Mouse (Mus musculus) kidney, embryonic 14.5 days (tissue): Measurements from ENCODE around the gene Prame. TPM values are rescaled to one million over a fixed set of nuclear protein-coding genes. Genes with fewer than 3 reads are reported as not detected.
"Not testable (repeated sequence)": the region's sequence is repeated elsewhere in the genome, so short reads cannot be mapped to it uniquely, and the experiment has no call there.

Experiments used
- ATAC-seq: fragments of 200-750 bp; cut with Nextera tagmentation; 2 replicates; pipeline ENCODE4 v1.8.0; 2017; ENCODE audit warnings: moderate number of reproducible peaks, mild to moderate bottlenecking, moderate TSS enrichment, moderate library complexity; ENCODE audit not compliant: low FRiP score, low TSS enrichment
- H3K27ac ChIP-seq: fragments of 300-500 bp; sonication (generic); 2 replicates; pipeline ENCODE4 v1.5.1; 2014; ENCODE audit warnings: low read depth, mild to moderate bottlenecking, low read length, moderate library complexity, mixed read lengths
- H3K27me3 ChIP-seq: fragments of 300-500 bp; sonication (generic); 2 replicates; pipeline ENCODE4 v1.6.1; 2014; ENCODE audit warnings: mild to moderate bottlenecking, low read length; ENCODE audit not compliant: control insufficient read depth, insufficient read depth
- H3K36me3 ChIP-seq: fragments of 300-500 bp; sonication (generic); 2 replicates; pipeline ENCODE4 v1.6.1; 2014; ENCODE audit warnings: low read length, mixed read lengths; ENCODE audit not compliant: control insufficient read depth, insufficient read depth
- H3K4me1 ChIP-seq: fragments of 300-500 bp; sonication (generic); 2 replicates; pipeline ENCODE4 v1.6.1; 2014; ENCODE audit warnings: low read length, mixed read lengths; ENCODE audit not compliant: control insufficient read depth, insufficient read depth
- H3K4me2 ChIP-seq: fragments of 300-500 bp; sonication (generic); replicated peaks from 2 replicates; pipeline ENCODE4 v1.6.1; 2014; ENCODE audit warnings: low read depth, mild to moderate bottlenecking, low read length
- H3K4me3 ChIP-seq: fragments of 300-500 bp; sonication (generic); 2 replicates; pipeline ENCODE4 v1.5.1; 2014; ENCODE audit warnings: mild to moderate bottlenecking, low read length
- H3K9ac ChIP-seq: fragments of 300-500 bp; sonication (generic); 2 replicates; pipeline ENCODE4 v1.6.1; 2014; ENCODE audit warnings: low read depth, mild to moderate bottlenecking, low read length, moderate library complexity
- H3K9me3 ChIP-seq: fragments of 300-500 bp; sonication (generic); 2 replicates; pipeline ENCODE4 v1.6.1; 2016; ENCODE audit warnings: low read length; ENCODE audit not compliant: control insufficient read depth
- WGBS: fragments of 180-500 bp; shearing (Covaris S2); extraction: QIAGEN DNeasy Blood & Tissue Kit; methylation state at CpG from one replicate; pipeline ENCODE4 v1.1.7; 2014; 5-methylcytosine and 5-hydroxymethylcytosine counted together
- polyA plus RNA-seq: library from polyadenylated mRNA; unstranded; fragments of >200 nt; fragmentation: Nextera tagmentation; extraction: Ambion mirVana; gene quantifications from 2 replicates; pipeline ENCODE4 v1.2.1, GENCODE M21; 2014

Prame gene
- polyA plus RNA-seq, 1 experiment from 2014 or later = not detected

- H3K9ac ChIP-seq, H3K4me2 ChIP-seq, H3K4me1 ChIP-seq, H3K27ac ChIP-seq, H3K36me3 ChIP-seq, H3K9me3 ChIP-seq, H3K27me3 ChIP-seq, H3K4me3 ChIP-seq: not testable (repeated sequence)
- WGBS = 22% methylated on average over 1 of the region's 2 CpGs
- ATAC-seq = 0 out of 2 replicates have a peak, but pooled peaks have one; percentile 55
These were observed 58.0 kb downstream of the Prame start for GRCm38 (mm10) chrX:135569467-135569866.

DNA sequence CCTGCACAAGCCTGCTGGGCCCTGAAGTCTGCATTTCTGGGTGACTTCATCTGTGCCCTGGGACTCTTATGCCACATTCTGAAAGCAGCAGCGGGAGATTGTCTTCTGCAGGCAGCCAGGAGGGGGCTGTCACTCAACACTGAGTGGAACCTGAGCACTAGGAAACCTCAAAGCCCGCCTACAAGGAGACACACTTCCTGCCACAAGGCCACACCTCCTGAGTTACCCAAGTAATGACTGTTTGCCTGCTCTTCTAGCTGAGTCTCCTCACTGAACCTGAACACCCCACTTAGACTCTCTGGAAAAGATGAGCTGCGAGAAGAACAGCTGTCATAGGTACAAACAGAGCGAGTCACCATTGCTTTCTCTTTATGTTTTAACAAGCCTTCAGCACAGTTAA, 62.6 kb downstream of the Prame start:
- H3K36me3 ChIP-seq, H3K9me3 ChIP-seq, H3K27ac ChIP-seq, H3K4me3 ChIP-seq, H3K4me1 ChIP-seq, H3K4me2 ChIP-seq, H3K27me3 ChIP-seq, H3K9ac ChIP-seq, ATAC-seq: not testable (repeated sequence)
- WGBS = 67% methylated on average over 4 of the region's 4 CpGs

Other genes with a start within 250 kb of the Prame start
- not detected in 2 replicates for gene Gm7903, start 193.9 kb downstream of the Prame start, polyA plus RNA-seq
- not detected in 2 replicates for gene AV320801, start 133.1 kb downstream of the Prame start, polyA plus RNA-seq
- gene Nxf7, start 28.9 kb downstream of the Prame start, polyA plus RNA-seq = not detected in 2 replicates
- not detected in 2 replicates for gene Tcp11x2, start 66.1 kb upstream of the Prame start, polyA plus RNA-seq
- not detected in 2 replicates for gene Tmsb15a, start 97.6 kb upstream of the Prame start, polyA plus RNA-seq
- 6.9 and 8.4 TPM in 2 replicates for gene Armcx5, start 115.0 kb upstream of the Prame start, polyA plus RNA-seq
- 24.4 and 49.1 TPM in 2 replicates for gene Gprasp1, start 115.0 kb upstream of the Prame start, polyA plus RNA-seq
- gene Bhlhb9, start 169.9 kb upstream of the Prame start, polyA plus RNA-seq = 38.6 and 56.1 TPM in 2 replicates
- 11.4 and 21.6 TPM in 2 replicates for gene Gprasp2, start 211.3 kb upstream of the Prame start, polyA plus RNA-seq